Mouse (Mus musculus) gonadal fat pad, adult 2 months (tissue): Measurements from ENCODE around the gene Sgsm3. TPM values are rescaled to one million over a fixed set of nuclear protein-coding genes. Genes with fewer than 3 reads are reported as not detected.

Experiments
- polyA plus RNA-seq: library from polyadenylated mRNA; depleted of rRNA; stranded (reverse); fragments of >200 nt; gene quantifications from 2 replicates; pipeline ENCODE4 v1.2.3, GENCODE M21; 2012; rRNA removed

Gene Sgsm3
- polyA plus RNA-seq, 1 experiment, result 34.0 TPM

Other genes starting within 250 kb of the Sgsm3 start
- gene Adsl, start 29.3 kb upstream of the Sgsm3 start, polyA plus RNA-seq, result 47.2 and 47.5 TPM in 2 replicates
- gene Mrtfa, start 213.0 kb downstream of the Sgsm3 start, polyA plus RNA-seq, result 15.5 and 18.2 TPM in 2 replicates